Mouse (Mus musculus): ENCODE measurements around the gene Mlf2. TPM values are rescaled to one million over a fixed set of nuclear protein-coding genes. Genes with fewer than 3 reads are reported as not detected.

The Mlf2 gene
- polyA plus RNA-seq, 1 experiment from 2014 or later: 587 TPM

DNA sequence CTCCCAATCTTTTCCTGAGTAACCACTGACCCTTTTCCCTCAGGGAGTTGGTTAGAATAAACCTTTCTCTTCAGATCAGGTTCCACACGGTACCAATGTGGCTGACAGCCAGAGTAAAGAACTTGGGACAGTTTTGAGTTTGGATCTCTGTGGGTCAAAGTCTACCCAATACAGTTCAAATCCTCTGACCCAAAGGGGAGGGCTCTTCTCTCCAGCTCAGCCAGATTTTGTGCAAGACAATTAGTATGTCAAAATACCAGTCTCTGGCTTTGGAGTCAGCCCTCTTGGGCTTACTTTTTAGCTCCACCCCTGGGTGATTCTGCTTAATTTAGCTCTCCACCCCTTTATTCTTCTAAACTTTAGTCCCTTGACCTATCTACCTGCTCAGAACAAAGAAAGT lies 955 bp upstream of the Mlf2 start:
- 37% methylated on average over 1 of the region's 1 CpGs for WGBS
- Histone ChIP-seq H3K4me2 (ENCODE audit: low read length) (peak overlapping the region; percentile 53), H3K27me3 (replicated peaks; ENCODE audit: control insufficient read depth, insufficient read depth, low read length) (no peaks in the 10 kb centered on the region), H3K36me3 (ENCODE audit: control insufficient read depth, insufficient read depth, low read length) (peaks cover 16% of the 10 kb centered on the region), H3K4me1 (ENCODE audit: control insufficient read depth, insufficient read depth, low read depth, low read length) (peaks cover 18% of the 10 kb centered on the region), H3K4me3 (ENCODE audit: low read length) (peak overlapping the region; percentile 97), H3K9ac (ENCODE audit: low read depth, low read length) (peak overlapping the region; percentile 99), H3K9me3 (ENCODE audit: control insufficient read depth, low read length) (no peaks in the 10 kb centered on the region), H3K27ac (ENCODE audit: low read depth, low read length) (peak overlapping the region; percentile 98)
- ATAC-seq: no peak

DNA sequence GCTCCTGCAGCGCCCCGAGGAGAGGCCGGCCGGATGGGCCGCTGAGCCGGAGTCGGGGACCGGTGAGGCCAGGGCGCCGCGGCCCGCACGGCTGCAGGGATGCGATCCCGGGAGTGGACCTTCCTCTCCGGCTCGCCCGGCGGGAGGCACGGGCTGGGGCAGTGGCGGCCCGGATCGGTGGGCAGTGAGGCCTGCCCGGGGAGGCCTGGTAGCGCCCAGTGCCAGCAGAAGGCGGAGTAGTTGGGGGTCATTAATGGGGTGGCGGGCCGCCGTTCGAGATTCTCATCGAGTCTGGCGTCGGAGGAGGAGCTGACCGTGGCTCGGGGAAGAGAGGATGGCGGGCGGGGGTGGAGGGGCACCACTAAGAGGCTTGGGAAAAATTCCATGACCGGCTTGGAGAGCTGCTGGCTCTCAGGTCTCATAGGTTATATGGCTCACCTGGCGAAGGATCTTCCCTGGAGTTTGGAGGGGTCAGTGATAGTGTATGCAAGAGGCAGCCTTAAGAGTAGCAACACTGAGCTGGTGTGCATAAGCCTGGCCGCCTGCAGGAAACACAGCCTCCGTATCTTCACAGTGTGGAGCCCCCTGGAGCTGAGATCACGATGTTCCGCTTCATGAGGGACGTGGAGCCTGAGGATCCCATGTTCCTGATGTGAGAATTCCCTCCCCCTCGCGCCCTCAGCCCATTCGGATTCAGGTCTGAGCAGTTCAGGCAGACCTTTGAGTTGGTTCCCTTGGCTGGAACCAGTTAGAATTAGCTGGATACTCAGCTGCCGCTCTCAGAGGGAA lies 533 bp downstream of the Mlf2 start:
- Histone ChIP-seq H3K27ac (ENCODE audit: low read depth, low read length) (peak overlapping the region; percentile 98), H3K4me3 (ENCODE audit: low read length) (peak overlapping the region; percentile 97), H3K4me2 (ENCODE audit: low read length) (peak overlapping the region; percentile 69), H3K9ac (ENCODE audit: low read depth, low read length) (peak overlapping the region; percentile 99), H3K4me1 (ENCODE audit: control insufficient read depth, insufficient read depth, low read depth, low read length) (peaks cover 18% of the 10 kb centered on the region), H3K9me3 (ENCODE audit: control insufficient read depth, low read length) (no peaks in the 10 kb centered on the region), H3K36me3 (ENCODE audit: control insufficient read depth, insufficient read depth, low read length) (peaks cover 28% of the 10 kb centered on the region), H3K27me3 (replicated peaks; ENCODE audit: control insufficient read depth, insufficient read depth, low read length) (no peaks in the 10 kb centered on the region)
- peak; percentile 55 for ATAC-seq
- under 1% methylated on average over 48 of the region's 48 CpGs for WGBS

DNA sequence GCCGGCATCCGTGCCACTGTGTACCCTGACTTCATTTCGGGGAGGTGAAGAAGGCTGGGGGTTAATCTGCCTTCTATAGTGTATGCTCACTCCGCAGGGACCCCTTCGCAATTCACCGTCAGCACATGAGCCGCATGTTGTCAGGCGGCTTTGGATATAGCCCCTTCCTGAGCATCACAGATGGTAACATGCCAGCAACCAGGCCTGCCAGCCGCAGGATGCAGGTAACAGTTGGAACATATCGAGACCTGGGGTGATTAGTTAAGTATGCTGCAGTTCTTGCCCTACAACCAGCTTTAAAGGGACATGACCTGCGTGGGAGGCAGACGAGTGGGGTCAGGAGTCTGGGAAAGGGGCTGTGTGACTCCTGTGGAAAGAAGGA lies 1.1 kb downstream of the Mlf2 start:
- 43% methylated on average over 12 of the region's 12 CpGs for WGBS
- H3K4me1 ChIP-seq (ENCODE audit: control insufficient read depth, insufficient read depth, low read depth, low read length): peaks cover 18% of the 10 kb centered on the region
- H3K4me3 ChIP-seq (ENCODE audit: low read length): peak overlapping the region; percentile 97
- no peaks in the 10 kb centered on the region for H3K9me3 ChIP-seq (ENCODE audit: control insufficient read depth, low read length)
- peak overlapping the region; percentile 98 for H3K27ac ChIP-seq (ENCODE audit: low read depth, low read length)
- ATAC-seq: no peak
- peak overlapping the region; percentile 69 for H3K4me2 ChIP-seq (ENCODE audit: low read length)
- H3K27me3 ChIP-seq (replicated peaks; ENCODE audit: control insufficient read depth, insufficient read depth, low read length): no peaks in the 10 kb centered on the region
- H3K36me3 ChIP-seq (ENCODE audit: control insufficient read depth, insufficient read depth, low read length): peaks cover 28% of the 10 kb centered on the region
- peak overlapping the region; percentile 99 for H3K9ac ChIP-seq (ENCODE audit: low read depth, low read length)

DNA sequence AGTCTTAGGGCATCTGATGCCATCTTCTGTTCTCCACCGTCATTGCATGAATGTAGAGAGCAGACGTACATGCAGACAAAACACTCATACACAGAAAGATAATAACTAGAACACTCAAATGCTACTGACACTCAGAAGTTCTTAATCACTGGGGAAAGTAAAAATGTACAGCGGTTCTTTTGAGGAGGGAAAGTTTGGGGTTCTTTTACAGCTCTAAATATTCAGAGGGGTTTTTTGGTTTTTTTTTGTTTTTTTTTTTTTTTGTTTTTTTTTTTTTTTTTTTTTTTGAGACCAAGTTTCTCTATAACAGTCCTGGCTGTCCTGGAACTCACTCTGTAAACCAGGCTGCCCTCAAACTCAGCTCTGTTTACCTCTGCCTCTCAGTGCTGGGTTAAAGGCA lies 1.9 kb downstream of the Mlf2 start:
- no peak overlapping the region for H3K9ac ChIP-seq (ENCODE audit: low read depth, low read length)
- no peak overlapping the region; the same call in 1 of the 2 replicates for H3K4me2 ChIP-seq (ENCODE audit: low read length)
- H3K4me1 ChIP-seq (ENCODE audit: control insufficient read depth, insufficient read depth, low read depth, low read length): peaks cover 18% of the 10 kb centered on the region
- peaks cover 28% of the 10 kb centered on the region for H3K36me3 ChIP-seq (ENCODE audit: control insufficient read depth, insufficient read depth, low read length)
- WGBS: 91% methylated on average over 3 of the region's 3 CpGs
- H3K27ac ChIP-seq (ENCODE audit: low read depth, low read length): no peak overlapping the region
- H3K9me3 ChIP-seq (ENCODE audit: control insufficient read depth, low read length): no peaks in the 10 kb centered on the region
- H3K4me3 ChIP-seq (ENCODE audit: low read length): no peak overlapping the region
- H3K27me3 ChIP-seq (replicated peaks; ENCODE audit: control insufficient read depth, insufficient read depth, low read length): no peaks in the 10 kb centered on the region
- no peak for ATAC-seq

DNA sequence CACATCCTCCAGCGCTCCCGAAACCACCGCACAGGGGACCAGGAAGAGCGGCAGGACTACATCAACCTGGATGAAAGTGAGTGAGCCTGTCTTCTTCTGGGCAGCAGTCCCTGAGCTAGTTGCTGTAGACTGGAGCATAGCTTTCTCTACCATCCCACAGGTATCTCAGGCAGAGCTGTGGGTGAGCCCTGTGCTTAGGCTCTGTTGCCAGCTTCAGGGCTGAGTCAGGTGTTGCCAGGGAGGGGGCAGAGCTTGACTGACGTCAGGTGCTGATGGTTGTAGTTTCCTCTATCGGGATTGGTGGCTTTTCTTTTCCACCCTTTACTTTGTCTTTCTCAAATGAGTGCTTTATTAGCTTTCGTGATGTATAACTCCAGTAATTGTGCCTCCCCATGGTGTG lies 3.5 kb downstream of the Mlf2 start:
- no peaks in the 10 kb centered on the region for H3K27me3 ChIP-seq (replicated peaks; ENCODE audit: control insufficient read depth, insufficient read depth, low read length)
- no peak overlapping the region for H3K9ac ChIP-seq (ENCODE audit: low read depth, low read length)
- 95% methylated on average over 7 of the region's 7 CpGs for WGBS
- peaks cover 30% of the 10 kb centered on the region for H3K36me3 ChIP-seq (ENCODE audit: control insufficient read depth, insufficient read depth, low read length)
- no peak overlapping the region for H3K27ac ChIP-seq (ENCODE audit: low read depth, low read length)
- no peaks in the 10 kb centered on the region for H3K9me3 ChIP-seq (ENCODE audit: control insufficient read depth, low read length)
- peaks cover 18% of the 10 kb centered on the region for H3K4me1 ChIP-seq (ENCODE audit: control insufficient read depth, insufficient read depth, low read depth, low read length)
- H3K4me2 ChIP-seq (ENCODE audit: low read length): no peak overlapping the region
- no peak overlapping the region for H3K4me3 ChIP-seq (ENCODE audit: low read length)
- ATAC-seq: no peak

DNA sequence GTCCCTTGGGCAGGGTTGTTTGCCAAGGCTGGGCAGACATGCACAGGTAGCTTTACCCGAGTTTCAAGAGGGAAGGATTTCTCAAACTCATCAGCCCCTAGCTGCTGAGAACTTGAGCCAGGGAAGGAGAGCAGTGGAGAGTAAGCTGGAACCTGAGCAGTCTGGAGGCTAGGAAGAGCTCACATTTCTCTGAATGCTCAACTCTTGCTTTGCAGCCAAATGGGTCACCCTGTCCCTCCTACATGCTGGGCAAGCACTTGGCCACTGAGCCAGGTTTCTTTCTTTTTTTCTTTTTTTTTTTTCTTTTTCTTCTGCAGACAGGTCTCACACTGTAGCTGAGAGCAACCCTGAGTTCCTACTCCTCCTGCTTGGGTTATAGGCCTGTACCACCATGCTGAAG lies 5.5 kb downstream of the Mlf2 start:
- Histone ChIP-seq H3K9ac (ENCODE audit: low read depth, low read length) (no peak overlapping the region), H3K36me3 (ENCODE audit: control insufficient read depth, insufficient read depth, low read length) (peaks cover 30% of the 10 kb centered on the region), H3K9me3 (ENCODE audit: control insufficient read depth, low read length) (no peaks in the 10 kb centered on the region), H3K4me3 (ENCODE audit: low read length) (no peak overlapping the region), H3K27ac (ENCODE audit: low read depth, low read length) (no peak overlapping the region), H3K4me1 (ENCODE audit: control insufficient read depth, insufficient read depth, low read depth, low read length) (peaks cover 14% of the 10 kb centered on the region), H3K4me2 (ENCODE audit: low read length) (no peak overlapping the region), H3K27me3 (replicated peaks; ENCODE audit: control insufficient read depth, insufficient read depth, low read length) (no peaks in the 10 kb centered on the region)
- WGBS: 92% methylated on average over 1 of the region's 1 CpGs
- ATAC-seq: no peak

DNA sequence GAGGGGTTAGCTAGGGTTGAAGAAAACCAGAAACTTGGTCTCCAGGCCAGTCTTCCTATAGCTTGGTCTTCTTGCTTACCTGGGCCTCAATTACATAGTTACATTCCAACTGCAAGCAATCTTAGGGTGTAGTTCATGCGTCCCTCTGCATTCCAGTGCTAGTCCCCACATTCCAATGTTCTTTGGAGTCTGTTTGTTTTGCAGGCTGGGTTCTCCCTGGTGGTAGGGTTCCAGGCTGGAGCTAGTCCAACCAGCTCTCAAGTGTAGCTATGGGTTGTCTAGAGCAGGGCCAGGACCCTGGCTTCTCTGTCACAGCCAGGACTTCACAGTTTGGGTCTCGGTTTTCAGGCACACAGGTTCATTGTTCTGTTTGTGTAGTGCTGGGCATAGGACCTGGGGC lies 6.3 kb downstream of the Mlf2 start:
- no peak for ATAC-seq
- Histone ChIP-seq H3K4me3 (ENCODE audit: low read length) (no peak overlapping the region), H3K9ac (ENCODE audit: low read depth, low read length) (no peak overlapping the region), H3K4me2 (ENCODE audit: low read length) (no peak overlapping the region), H3K36me3 (ENCODE audit: control insufficient read depth, insufficient read depth, low read length) (peaks cover 30% of the 10 kb centered on the region), H3K9me3 (ENCODE audit: control insufficient read depth, low read length) (no peaks in the 10 kb centered on the region), H3K27me3 (replicated peaks; ENCODE audit: control insufficient read depth, insufficient read depth, low read length) (no peaks in the 10 kb centered on the region), H3K27ac (ENCODE audit: low read depth, low read length) (no peak overlapping the region), H3K4me1 (ENCODE audit: control insufficient read depth, insufficient read depth, low read depth, low read length) (peaks cover 9% of the 10 kb centered on the region)
- 89% methylated on average over 2 of the region's 2 CpGs for WGBS

DNA sequence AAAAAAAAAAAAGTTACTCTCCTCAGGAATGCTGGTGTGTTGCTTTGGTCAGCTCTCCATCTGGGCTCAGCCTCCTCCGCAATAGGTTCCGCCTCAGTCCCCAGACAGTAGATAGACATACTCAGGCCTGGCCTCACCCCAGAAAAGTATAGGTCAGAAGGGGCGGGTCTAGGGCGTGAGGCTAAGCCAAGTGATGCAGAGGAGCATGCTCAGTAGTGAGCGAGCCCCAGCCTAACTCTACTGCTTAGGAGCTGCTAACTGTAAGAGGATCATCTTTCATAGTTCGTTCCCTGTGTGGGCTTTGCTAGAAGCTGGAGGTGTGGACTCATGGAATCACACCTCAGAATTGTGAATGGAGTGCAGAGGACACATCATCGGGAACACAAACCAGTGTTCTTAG lies 7.4 kb downstream of the Mlf2 start:
- H3K4me1 ChIP-seq (ENCODE audit: control insufficient read depth, insufficient read depth, low read depth, low read length): peaks cover 3% of the 10 kb centered on the region; the same call in 1 of the 2 replicates
- H3K36me3 ChIP-seq (ENCODE audit: control insufficient read depth, insufficient read depth, low read length): peaks cover 26% of the 10 kb centered on the region
- H3K4me3 ChIP-seq (ENCODE audit: low read length): no peak overlapping the region
- 98% methylated on average over 7 of the region's 7 CpGs for WGBS
- no peak overlapping the region for H3K27ac ChIP-seq (ENCODE audit: low read depth, low read length)
- H3K9me3 ChIP-seq (ENCODE audit: control insufficient read depth, low read length): no peaks in the 10 kb centered on the region
- H3K9ac ChIP-seq (ENCODE audit: low read depth, low read length): no peak overlapping the region
- ATAC-seq: no peak
- H3K4me2 ChIP-seq (ENCODE audit: low read length): no peak overlapping the region
- no peaks in the 10 kb centered on the region for H3K27me3 ChIP-seq (replicated peaks; ENCODE audit: control insufficient read depth, insufficient read depth, low read length)

DNA sequence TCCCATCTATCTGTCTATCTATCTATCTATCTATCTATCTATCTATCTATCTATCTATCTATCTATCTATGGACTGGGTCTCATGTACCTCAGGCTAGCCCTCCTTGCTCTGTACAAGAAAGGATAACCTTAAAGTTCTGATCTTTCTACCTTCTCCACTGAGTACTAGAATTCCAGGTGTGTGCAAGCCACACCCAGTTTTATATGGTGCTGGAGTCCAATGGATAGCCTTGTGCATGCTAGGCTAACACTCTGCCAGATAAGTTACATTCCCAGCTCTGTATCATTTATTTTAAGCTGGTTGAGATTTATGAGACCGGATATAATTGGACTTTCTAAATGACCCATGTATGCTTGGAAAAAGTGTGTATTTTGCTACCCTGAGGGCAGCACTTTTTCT lies 10.5 kb downstream of the Mlf2 start:
- H3K9ac ChIP-seq (ENCODE audit: low read depth, low read length): no peak overlapping the region

More for the DNA sequence above, 10.5 kb downstream of the Mlf2 start:
- Histone ChIP-seq H3K36me3 (ENCODE audit: control insufficient read depth, insufficient read depth, low read length) (peaks cover 2% of the 10 kb centered on the region; the same call in 1 of the 2 replicates), H3K27me3 (replicated peaks; ENCODE audit: control insufficient read depth, insufficient read depth, low read length) (no peaks in the 10 kb centered on the region), H3K27ac (ENCODE audit: low read depth, low read length) (no peak overlapping the region), H3K4me2 (ENCODE audit: low read length) (no peak overlapping the region), H3K4me1 (ENCODE audit: control insufficient read depth, insufficient read depth, low read depth, low read length) (no peaks in the 10 kb centered on the region), H3K9me3 (ENCODE audit: control insufficient read depth, low read length) (no peaks in the 10 kb centered on the region), H3K4me3 (ENCODE audit: low read length) (no peak overlapping the region)
- ATAC-seq: no peak
- 95% methylated on average over 1 of the region's 1 CpGs for WGBS
